Mouse (Mus musculus) bone marrow, adult 2 months (tissue): ENCODE data around the gene Tcf25.

Experiments used
- CTCF ChIP-seq: fragments of 200-500 bp; IDR thresholded peaks from 2 replicates; pipeline ENCODE4 v1.5.1; 2011; ENCODE audit warnings: low read length, control low read depth; ENCODE audit not compliant: control insufficient read depth, insufficient read depth
- POLR2A ChIP-seq: fragments of 200-500 bp; IDR thresholded peaks from 2 replicates; pipeline ENCODE4 v1.6.1; 2011; ENCODE audit warnings: low read depth, mild to moderate bottlenecking, control low read depth, low read length, borderline replicate concordance; ENCODE audit not compliant: control insufficient read depth

DNA sequence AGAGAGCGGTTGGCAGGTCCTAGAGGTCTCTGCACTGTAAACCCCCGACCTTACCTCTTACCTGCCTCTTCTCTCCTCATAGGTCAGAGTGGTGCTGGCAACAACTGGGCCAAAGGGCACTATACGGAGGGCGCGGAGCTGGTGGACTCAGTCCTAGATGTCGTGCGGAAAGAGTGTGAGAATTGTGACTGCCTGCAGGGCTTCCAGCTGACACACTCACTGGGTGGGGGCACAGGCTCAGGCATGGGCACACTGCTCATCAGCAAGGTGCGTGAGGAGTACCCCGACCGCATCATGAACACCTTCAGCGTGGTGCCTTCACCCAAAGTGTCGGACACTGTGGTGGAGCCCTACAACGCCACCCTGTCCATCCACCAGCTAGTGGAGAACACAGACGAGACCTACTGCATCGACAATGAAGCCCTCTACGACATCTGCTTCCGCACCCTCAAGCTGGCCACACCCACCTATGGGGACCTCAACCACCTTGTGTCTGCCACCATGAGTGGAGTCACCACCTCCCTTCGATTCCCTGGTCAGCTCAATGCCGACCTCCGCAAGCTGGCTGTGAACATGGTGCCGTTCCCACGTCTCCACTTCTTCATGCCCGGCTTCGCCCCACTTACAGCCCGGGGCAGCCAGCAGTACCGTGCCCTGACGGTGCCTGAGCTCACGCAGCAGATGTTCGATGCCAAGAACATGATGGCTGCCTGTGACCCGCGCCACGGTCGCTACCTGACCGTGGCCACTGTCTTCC lies 47.1 kb downstream of the Tcf25 start:
- no peak for TF ChIP-seq POLR2A
- TF ChIP-seq CTCF, result no peak
